Mouse (Mus musculus): ENCODE measurements around the gene Slc22a23. TPM values are rescaled to one million over a fixed set of nuclear protein-coding genes. Genes with fewer than 3 reads are reported as not detected.

Slc22a23 gene
- polyA plus RNA-seq, 1 experiment from 2014 or later, result 12.8 TPM

DNA sequence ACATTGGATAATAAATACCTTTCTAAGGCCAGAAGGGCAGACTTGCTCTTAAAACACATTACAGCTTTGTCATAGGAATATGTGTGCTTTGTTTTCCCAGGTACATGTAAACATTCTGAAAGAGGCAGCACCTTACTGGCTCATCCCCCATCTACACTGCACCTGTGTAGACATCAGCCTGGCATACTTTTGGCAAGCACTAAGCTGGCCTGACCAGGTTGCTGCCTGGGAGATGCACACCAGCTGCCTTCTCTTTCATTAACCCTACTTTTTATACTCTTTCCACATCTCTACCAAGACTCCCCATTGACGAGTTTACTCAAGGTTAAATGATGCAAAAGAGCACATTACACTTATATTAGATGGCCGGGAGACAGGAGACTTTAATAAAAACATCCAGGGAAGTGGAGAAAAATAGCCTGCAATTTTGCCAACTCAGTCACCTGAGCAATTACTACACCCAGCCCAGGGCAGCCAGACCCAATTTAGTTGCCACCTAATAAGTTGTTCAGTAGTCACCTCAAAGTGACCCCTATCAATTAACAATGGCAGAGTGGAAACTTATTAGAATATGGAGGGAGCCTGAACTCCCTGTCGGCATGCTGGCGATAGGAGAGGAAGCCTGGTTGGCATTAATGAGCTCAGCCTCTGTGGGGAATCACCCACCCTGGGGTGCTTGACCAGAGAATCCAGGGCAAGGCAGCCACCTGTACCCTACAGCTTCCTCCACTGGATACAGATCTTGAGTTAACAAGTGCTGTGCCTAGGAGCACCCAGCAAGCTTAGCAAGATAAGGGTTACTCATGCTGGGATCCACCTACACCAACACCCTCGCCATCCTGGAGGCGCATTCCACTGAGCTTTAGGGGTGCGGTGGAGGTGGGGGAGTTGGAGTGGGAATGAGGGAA, 37.0 kb downstream of the Slc22a23 start:
- no peak for ATAC-seq (ENCODE audit: low FRiP score)
- Histone ChIP-seq H3K27ac (no peak overlapping the region), H3K4me2 (no peak overlapping the region), H3K9me3 (no peaks in the 10 kb centered on the region), H3K36me3 (peaks cover 3% of the 10 kb centered on the region; the same call in 1 of the 2 replicates), H3K4me1 (replicated peaks) (peaks cover 7% of the 10 kb centered on the region; the same call in 1 of the 2 replicates), H3K4me3 (no peak overlapping the region), H3K9ac (no peak overlapping the region), H3K27me3 (no peaks in the 10 kb centered on the region)
- 59% methylated on average over 7 of the region's 7 CpGs for WGBS

- no peak overlapping the region for H3K4me3 ChIP-seq
- H3K4me2 ChIP-seq, result no peak overlapping the region
- H3K27me3 ChIP-seq, result no peaks in the 10 kb centered on the region
- peaks cover 15% of the 10 kb centered on the region; the same call in 1 of the 2 replicates for H3K4me1 ChIP-seq (replicated peaks)
- no peak overlapping the region for H3K27ac ChIP-seq
- no peak overlapping the region for H3K9ac ChIP-seq
- no peak for ATAC-seq (ENCODE audit: low FRiP score)
- H3K9me3 ChIP-seq, result no peaks in the 10 kb centered on the region
- 87% methylated on average over 2 of the region's 2 CpGs for WGBS
- peaks cover 3% of the 10 kb centered on the region; the same call in 1 of the 2 replicates for H3K36me3 ChIP-seq
These were observed 38.9 kb downstream of the Slc22a23 start for GRCm38 (mm10) chr13:34305964-34306671.

DNA sequence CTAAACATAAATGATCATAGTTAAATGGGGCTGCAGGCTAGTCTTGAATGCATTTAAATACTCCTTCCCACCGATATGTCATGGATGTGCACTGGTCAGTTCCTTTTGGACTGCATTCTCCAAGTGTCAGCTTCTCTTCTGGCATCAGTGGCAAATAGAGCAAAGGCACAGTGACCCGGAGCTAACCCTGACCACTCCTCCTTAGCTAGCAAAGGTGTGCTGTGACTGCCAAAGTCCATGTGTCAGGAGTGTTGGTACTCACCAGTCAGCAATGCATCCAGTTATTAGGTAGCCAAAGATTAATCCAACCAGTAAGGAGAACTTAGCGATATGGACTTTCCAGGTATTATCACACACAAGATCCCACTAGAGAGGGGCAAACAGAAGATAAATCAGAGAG, 40.1 kb downstream of the Slc22a23 start:
- Histone ChIP-seq H3K9me3 (no peaks in the 10 kb centered on the region), H3K27me3 (no peaks in the 10 kb centered on the region), H3K4me2 (no peak overlapping the region), H3K27ac (no peak overlapping the region), H3K36me3 (peaks cover 3% of the 10 kb centered on the region; the same call in 1 of the 2 replicates), H3K4me1 (replicated peaks) (peaks cover 15% of the 10 kb centered on the region; the same call in 1 of the 2 replicates), H3K4me3 (no peak overlapping the region), H3K9ac (no peak overlapping the region)
- WGBS, result 96% methylated on average over 3 of the region's 3 CpGs
- ATAC-seq (ENCODE audit: low FRiP score), result no peak

- Histone ChIP-seq H3K9me3 (no peaks in the 10 kb centered on the region), H3K27me3 (no peaks in the 10 kb centered on the region), H3K36me3 (peaks cover 11% of the 10 kb centered on the region), H3K4me3 (no peak overlapping the region), H3K27ac (no peak overlapping the region), H3K4me1 (replicated peaks) (peaks cover 15% of the 10 kb centered on the region; the same call in 1 of the 2 replicates), H3K4me2 (no peak overlapping the region), H3K9ac (no peak overlapping the region)
- ATAC-seq (ENCODE audit: low FRiP score), result no peak
- WGBS, result 73% methylated on average over 6 of the region's 6 CpGs
These were observed 41.5 kb downstream of the Slc22a23 start for GRCm38 (mm10) chr13:34303386-34304016.

DNA sequence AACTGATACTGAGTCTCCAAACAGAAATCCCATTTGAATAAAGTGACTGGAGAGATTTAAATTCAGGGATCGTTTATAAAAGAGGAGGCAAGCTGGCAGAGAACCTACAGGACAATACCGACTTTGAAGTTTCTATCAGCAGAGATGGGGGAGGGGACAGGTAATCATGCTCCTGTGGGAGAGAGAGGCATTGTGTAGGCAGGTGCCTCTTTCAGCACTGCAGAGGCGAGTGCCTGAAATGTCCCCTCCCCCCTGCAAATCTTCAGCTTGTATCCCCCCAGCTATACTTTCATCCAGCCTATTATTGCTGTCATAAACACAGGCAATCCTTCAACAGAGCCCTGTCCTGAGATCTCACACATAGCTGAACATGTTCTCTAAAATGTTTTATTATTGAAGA, 43.4 kb downstream of the Slc22a23 start:
- Histone ChIP-seq H3K4me3 (no peak overlapping the region), H3K4me1 (replicated peaks) (peaks cover 8% of the 10 kb centered on the region; the same call in 1 of the 2 replicates), H3K4me2 (no peak overlapping the region), H3K27me3 (no peaks in the 10 kb centered on the region), H3K27ac (no peak overlapping the region), H3K9ac (no peak overlapping the region), H3K9me3 (no peaks in the 10 kb centered on the region), H3K36me3 (peaks cover 27% of the 10 kb centered on the region)
- whole genome bisulfite sequencing, result 36% methylated on average over 3 of the region's 3 CpGs
- ATAC-seq (ENCODE audit: low FRiP score), result no peak

GRCm38 (mm10) chr13:34299351-34300333, 45.3 kb downstream of the Slc22a23 start:
- H3K4me2 ChIP-seq, result no peak overlapping the region
- H3K9me3 ChIP-seq, result no peaks in the 10 kb centered on the region
- WGBS, result 92% methylated on average over 7 of the region's 7 CpGs
- H3K36me3 ChIP-seq, result peaks cover 33% of the 10 kb centered on the region
- H3K4me1 ChIP-seq (replicated peaks), result peaks cover 8% of the 10 kb centered on the region; the same call in 1 of the 2 replicates
- ATAC-seq (ENCODE audit: low FRiP score), result no peak
- no peaks in the 10 kb centered on the region for H3K27me3 ChIP-seq
- H3K4me3 ChIP-seq, result no peak overlapping the region
- no peak overlapping the region for H3K27ac ChIP-seq
- H3K9ac ChIP-seq, result no peak overlapping the region

GRCm38 (mm10) chr13:34298674-34299073, 46.3 kb downstream of the Slc22a23 start:
- H3K4me1 ChIP-seq (replicated peaks), result peaks cover 8% of the 10 kb centered on the region; the same call in 1 of the 2 replicates
- H3K27me3 ChIP-seq, result no peaks in the 10 kb centered on the region
- no peak overlapping the region for H3K9ac ChIP-seq
- no peak overlapping the region for H3K4me2 ChIP-seq
- no peak overlapping the region for H3K4me3 ChIP-seq
- no peaks in the 10 kb centered on the region for H3K9me3 ChIP-seq
- H3K27ac ChIP-seq, result no peak overlapping the region
- peaks cover 30% of the 10 kb centered on the region for H3K36me3 ChIP-seq
- WGBS, result 96% methylated on average over 5 of the region's 5 CpGs
- ATAC-seq (ENCODE audit: low FRiP score), result no peak

- no peaks in the 10 kb centered on the region for H3K9me3 ChIP-seq
- no peak for ATAC-seq (ENCODE audit: low FRiP score)
- H3K9ac ChIP-seq, result no peak overlapping the region
- no peak overlapping the region for H3K4me3 ChIP-seq
- WGBS, result 97% methylated on average over 6 of the region's 6 CpGs
- peaks cover 8% of the 10 kb centered on the region; the same call in 1 of the 2 replicates for H3K4me1 ChIP-seq (replicated peaks)
- no peak overlapping the region for H3K27ac ChIP-seq
- H3K4me2 ChIP-seq, result no peak overlapping the region
- H3K27me3 ChIP-seq, result no peaks in the 10 kb centered on the region
- H3K36me3 ChIP-seq, result peaks cover 30% of the 10 kb centered on the region
These were observed 46.9 kb downstream of the Slc22a23 start for GRCm38 (mm10) chr13:34298061-34298460.

GRCm38 (mm10) chr13:34295787-34296435, 49.1 kb downstream of the Slc22a23 start:
- no peak for ATAC-seq (ENCODE audit: low FRiP score)
- H3K9ac ChIP-seq, result no peak overlapping the region
- H3K9me3 ChIP-seq, result no peaks in the 10 kb centered on the region
- no peak overlapping the region for H3K4me3 ChIP-seq
- no peak overlapping the region for H3K4me2 ChIP-seq
- no peaks in the 10 kb centered on the region for H3K4me1 ChIP-seq (replicated peaks)
- H3K27me3 ChIP-seq, result no peaks in the 10 kb centered on the region
- peaks cover 30% of the 10 kb centered on the region for H3K36me3 ChIP-seq
- 92% methylated on average over 12 of the region's 12 CpGs for WGBS
- H3K27ac ChIP-seq, result no peak overlapping the region

DNA sequence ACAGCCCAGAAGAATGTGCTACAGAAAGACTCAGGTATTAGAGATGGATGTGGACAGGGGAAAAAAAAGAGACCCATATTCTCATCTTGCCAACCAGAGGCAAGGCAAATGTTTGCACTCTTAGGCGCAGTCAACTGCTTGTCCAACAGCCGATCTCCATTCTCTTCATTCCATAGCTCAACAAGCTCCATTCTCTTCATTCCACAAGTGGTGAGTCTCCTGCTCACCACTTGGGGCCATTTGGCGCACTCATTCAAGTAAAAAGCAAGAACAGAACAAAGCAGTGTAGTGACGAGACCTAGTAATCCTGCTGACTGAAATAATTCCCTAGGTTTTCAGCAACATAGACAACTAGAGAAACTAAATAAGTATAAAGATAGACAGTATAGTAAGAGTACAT, 50.8 kb downstream of the Slc22a23 start:
- Histone ChIP-seq H3K9me3 (no peaks in the 10 kb centered on the region), H3K36me3 (peaks cover 29% of the 10 kb centered on the region), H3K4me1 (replicated peaks) (peaks cover 3% of the 10 kb centered on the region; the same call in 1 of the 2 replicates), H3K4me2 (no peak overlapping the region), H3K27ac (no peak overlapping the region), H3K4me3 (no peak overlapping the region), H3K9ac (no peak overlapping the region), H3K27me3 (no peaks in the 10 kb centered on the region)
- WGBS, result 66% methylated on average over 4 of the region's 4 CpGs
- ATAC-seq (ENCODE audit: low FRiP score), result no peak

- peaks cover 12% of the 10 kb centered on the region for H3K4me1 ChIP-seq (replicated peaks)
- peaks cover 10% of the 10 kb centered on the region for H3K36me3 ChIP-seq
- WGBS, result 81% methylated on average over 2 of the region's 2 CpGs
- ATAC-seq (ENCODE audit: low FRiP score), result no peak
- no peaks in the 10 kb centered on the region for H3K27me3 ChIP-seq
- no peak overlapping the region for H3K4me2 ChIP-seq
- no peaks in the 10 kb centered on the region for H3K9me3 ChIP-seq
- no peak overlapping the region for H3K4me3 ChIP-seq
- H3K9ac ChIP-seq, result no peak overlapping the region
- no peak overlapping the region for H3K27ac ChIP-seq
These were observed 52.9 kb downstream of the Slc22a23 start for GRCm38 (mm10) chr13:34292042-34292441.
